Mouse (Mus musculus) brown adipose tissue, adult 24 weeks (tissue): ENCODE data around the gene Htr5a. TPM values are rescaled to one million over a fixed set of nuclear protein-coding genes. Genes with fewer than 3 reads are reported as not detected.
A peak's percentile ranks its signal among the peaks of the same experiment; 100 is the strongest.

Experiments
- H3K27ac ChIP-seq: fragments of 200-500 bp; replicated peaks from 2 replicates; pipeline ENCODE4 v1.5.1; 2012; ENCODE audit warnings: low read depth, mild to moderate bottlenecking, low read length
- H3K4me1 ChIP-seq: fragments of 200-500 bp; 2 replicates; pipeline ENCODE4 v1.6.1; 2012; ENCODE audit warnings: low read length, mixed read lengths; ENCODE audit not compliant: control insufficient read depth, insufficient read depth, insufficient read length
- H3K4me3 ChIP-seq: fragments of 200-500 bp; 2 replicates; pipeline ENCODE4 v1.5.1; 2012; ENCODE audit warnings: low read depth, mild to moderate bottlenecking, low read length, moderate library complexity; ENCODE audit not compliant: insufficient read depth
- polyA plus RNA-seq: library from polyadenylated mRNA; stranded (reverse); fragments of >200 nt; gene quantifications from 2 replicates; pipeline ENCODE4 v1.2.4, GENCODE M21; 2012; ENCODE audit not compliant: missing spikeins, insufficient read depth, insufficient read length

Gene Htr5a
- not detected in 2 replicates for polyA plus RNA-seq

DNA sequence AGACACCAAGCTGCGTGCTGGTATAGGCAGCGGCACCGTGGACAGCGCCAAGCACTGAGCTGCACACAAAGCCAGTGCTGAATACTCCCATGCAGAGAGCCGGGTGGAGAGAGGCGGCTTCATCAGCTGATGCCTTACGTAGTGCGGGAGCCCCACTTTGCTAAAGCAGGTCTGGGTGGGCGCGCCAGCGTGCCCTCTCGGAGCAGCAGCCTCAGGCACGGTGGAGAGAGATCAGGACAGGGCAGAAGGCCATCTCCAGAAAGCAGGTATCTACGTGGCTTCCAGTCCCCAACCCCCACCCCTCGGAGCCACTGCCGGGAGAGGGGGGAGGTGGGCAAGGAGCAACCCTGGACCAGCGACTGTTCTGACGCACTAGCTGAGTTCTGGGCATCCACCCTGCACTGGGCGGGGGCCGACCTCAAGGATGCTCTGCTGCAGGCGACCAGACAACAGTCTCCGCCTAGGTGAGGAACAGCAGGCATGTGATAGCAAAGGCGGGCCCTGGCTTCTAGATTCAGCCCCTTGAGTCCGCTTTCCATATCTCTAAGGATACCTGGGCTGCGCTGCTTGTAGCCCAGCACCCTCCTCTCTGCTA, at the start of gene Htr5a:
Gene Htr5a (plus strand): TSS at position 449 of the 595 bp plus-strand sequence.
- Histone ChIP-seq H3K4me1 (no peaks in the 10 kb centered on the region), H3K27ac (no peak within 1 kb of the TSS), H3K4me3 (no peak within 1 kb of the TSS)

- peaks cover 6% of the 10 kb centered on the region for H3K4me1 ChIP-seq
- H3K27ac ChIP-seq: peak overlapping the region; percentile 59; the same call in 1 of the 2 replicates
- peak overlapping the region; percentile 64 for H3K4me3 ChIP-seq
These were observed 49.8 kb upstream of the Htr5a start for GRCm38 (mm10) chr5:27792173-27792470.

DNA sequence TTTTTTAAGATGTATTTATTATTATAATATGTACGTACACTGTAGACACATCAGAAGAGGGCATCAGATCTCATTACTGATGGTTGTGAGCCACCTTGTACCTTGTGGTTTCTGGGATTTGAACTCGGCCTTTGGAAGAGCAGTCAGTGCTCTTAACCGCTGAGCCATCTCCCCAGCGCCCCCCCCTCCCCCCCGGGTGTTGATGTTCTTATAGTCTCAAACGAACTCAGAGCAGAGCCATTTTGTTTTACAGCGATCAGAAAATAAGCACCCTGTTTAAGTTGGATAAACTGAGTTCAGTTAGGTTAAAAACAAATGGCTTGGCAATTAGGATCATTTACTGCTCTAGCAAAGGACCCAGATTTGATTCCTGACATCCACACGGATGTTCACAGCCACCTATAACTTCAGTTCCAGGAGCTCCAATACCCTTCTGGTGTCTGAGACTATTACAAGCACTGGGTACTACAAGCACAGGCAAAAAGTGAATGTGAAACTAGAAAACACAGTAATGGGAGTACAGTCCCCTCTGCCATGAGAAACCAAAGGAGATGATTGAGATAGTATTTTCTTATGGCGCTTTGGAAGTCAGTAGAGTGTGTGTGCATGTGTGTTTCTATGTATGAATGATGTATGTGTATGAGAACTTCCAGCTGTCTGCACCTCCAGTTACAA, 49.3 kb upstream of the Htr5a start:
- H3K27ac ChIP-seq: no peak overlapping the region

GRCm38 (mm10) chr5:27793923-27794322, 48.0 kb upstream of the Htr5a start:
- Histone ChIP-seq H3K27ac (no peak overlapping the region), H3K4me1 (peaks cover 6% of the 10 kb centered on the region), H3K4me3 (no peak overlapping the region)

More for the DNA sequence above, 49.3 kb upstream of the Htr5a start:
- H3K4me1 ChIP-seq: peaks cover 6% of the 10 kb centered on the region
- no peak overlapping the region for H3K4me3 ChIP-seq

DNA sequence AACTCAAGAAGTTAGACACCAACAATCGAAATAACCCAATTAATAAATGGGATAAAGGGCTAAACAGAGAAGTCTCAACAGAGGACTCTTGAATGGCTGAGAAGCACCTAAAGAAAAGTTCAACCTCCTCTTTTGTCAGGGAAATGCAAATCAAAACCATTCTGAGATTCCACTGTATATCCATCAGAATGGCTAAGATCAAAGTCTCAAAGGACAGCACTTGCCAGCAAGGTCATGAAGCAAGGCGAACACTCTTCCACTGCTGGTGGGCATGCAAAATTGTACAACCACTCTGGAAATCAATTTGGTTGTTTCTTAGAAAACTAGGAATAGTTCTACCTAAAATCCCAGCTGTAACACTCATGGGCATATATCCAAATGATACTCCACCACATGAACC, 27.7 kb upstream of the Htr5a start:
- Histone ChIP-seq H3K4me3 (no peak overlapping the region), H3K4me1 (no peaks in the 10 kb centered on the region), H3K27ac (no peak overlapping the region)

DNA sequence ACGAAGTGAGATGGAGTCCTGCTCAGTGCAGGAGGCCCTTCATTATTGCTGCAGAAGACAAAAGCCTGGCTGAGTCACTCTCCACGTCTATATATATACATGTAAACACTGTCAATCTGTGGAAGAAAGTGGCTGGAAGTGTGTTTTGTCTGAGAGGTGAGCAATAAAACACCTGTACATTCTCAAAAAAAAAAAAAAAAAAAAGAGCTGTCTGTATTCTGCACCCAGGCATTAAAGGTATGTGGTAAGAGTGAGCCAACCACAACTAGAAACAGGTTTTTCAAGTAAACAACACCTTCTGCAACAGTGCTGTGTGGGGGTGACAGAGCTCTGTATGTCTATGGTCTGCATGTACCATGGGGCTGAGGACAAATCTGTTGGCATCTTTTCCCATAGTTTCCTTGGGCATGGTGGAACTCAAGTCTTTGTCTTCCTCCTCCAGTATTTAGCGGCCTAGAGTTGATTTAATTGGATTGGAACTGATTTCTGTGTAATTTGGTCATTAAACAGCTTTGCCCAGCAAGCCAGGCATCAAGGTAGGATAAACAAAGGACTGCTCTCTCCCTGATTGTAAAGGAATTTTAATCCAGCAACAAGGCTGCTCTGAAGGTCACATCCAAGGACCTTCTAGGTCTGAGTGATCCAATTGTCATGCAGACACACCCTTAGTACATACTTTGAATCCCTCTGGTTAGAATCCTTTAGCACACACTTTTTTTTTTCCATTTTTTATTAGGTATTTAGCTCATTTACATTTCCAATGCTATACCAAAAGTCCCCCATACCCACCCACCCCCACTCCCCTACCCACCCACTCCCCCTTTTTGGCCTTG, 22.9 kb upstream of the Htr5a start:
- Histone ChIP-seq H3K4me1 (no peaks in the 10 kb centered on the region), H3K4me3 (no peak overlapping the region), H3K27ac (no peak overlapping the region)

DNA sequence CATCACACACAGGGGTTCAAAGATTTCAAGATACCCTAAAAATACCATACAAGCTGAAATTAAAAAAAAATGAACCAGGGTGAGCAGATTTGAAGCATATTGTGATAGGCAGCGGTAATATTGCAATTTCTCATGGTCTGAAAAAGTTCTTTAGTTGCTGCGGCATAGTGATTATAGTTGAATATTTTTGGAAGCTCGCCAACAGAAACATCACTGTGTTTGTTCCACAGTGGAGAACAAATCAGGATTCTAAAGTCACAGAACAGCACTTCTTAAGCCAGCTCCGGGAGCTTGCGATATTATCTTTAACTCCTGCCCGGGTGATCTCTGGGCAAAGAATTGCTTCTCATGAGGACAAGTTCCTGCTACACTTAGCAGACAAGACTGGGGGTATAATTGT, 20.8 kb upstream of the Htr5a start:
- H3K4me3 ChIP-seq: no peak overlapping the region
- H3K4me1 ChIP-seq: no peaks in the 10 kb centered on the region
- H3K27ac ChIP-seq: no peak overlapping the region

DNA sequence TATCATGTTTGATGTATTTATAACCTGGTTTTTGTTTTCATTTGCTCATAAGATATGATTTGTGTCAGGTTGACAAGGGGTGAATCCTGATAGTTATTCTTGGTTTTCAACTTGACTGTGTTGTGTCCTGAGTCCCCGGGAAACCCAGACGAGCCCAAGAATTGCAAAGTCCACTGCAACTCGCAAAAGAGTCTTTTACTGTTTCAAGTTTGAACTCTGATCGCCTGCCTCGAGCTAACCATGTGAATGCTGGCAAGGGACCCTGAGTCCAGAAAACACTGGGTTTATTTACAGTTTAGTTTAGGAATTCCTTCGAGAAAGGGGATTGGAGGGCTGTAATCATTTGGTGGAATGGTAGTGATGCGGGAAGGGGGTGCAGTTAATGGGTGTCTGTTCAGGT, 14.0 kb upstream of the Htr5a start:
- Histone ChIP-seq H3K4me3 (no peak overlapping the region), H3K4me1 (no peaks in the 10 kb centered on the region), H3K27ac (no peak overlapping the region)

DNA sequence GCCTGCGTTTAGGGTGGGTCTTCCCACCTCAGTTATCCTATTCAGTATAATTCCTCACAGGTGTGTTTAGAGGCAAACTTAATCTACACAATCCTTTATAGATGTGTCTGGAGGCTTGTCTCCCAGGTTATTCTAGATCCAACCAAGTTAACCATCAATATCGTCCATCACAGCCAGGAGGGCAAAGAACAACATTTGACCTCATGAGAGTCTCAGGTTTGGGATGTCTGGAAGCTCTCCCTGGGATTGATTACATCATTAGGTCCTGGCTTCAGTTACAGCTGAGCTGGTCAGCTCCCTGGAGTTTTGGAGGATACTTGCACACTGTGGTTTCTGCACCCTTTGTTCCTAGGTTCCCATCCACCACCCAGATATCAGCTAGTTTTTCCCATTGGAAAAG, 6.9 kb upstream of the Htr5a start:
- no peaks in the 10 kb centered on the region for H3K4me1 ChIP-seq
- no peak overlapping the region for H3K27ac ChIP-seq
- no peak overlapping the region for H3K4me3 ChIP-seq

DNA sequence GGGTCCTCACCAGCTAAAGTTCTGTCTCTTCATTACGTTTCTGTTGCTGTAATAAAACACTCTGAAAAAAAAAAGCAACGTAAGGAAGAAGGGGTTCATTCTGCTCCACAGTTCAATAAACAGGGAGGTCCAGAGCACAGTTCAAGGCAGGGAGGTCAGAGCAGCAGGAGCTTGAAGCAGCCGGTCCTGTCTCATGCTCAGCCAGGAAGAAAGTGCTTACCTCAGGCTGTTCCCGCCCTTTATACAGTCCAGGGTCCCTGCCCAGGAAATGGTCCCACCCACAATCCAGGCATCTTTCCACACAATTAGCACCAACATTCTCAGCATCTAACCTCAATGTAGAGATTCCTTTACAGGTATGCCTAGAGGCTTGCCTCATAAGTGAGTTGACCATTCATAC, 3.9 kb upstream of the Htr5a start:
- Histone ChIP-seq H3K4me1 (no peaks in the 10 kb centered on the region), H3K27ac (no peak overlapping the region), H3K4me3 (no peak overlapping the region)

DNA sequence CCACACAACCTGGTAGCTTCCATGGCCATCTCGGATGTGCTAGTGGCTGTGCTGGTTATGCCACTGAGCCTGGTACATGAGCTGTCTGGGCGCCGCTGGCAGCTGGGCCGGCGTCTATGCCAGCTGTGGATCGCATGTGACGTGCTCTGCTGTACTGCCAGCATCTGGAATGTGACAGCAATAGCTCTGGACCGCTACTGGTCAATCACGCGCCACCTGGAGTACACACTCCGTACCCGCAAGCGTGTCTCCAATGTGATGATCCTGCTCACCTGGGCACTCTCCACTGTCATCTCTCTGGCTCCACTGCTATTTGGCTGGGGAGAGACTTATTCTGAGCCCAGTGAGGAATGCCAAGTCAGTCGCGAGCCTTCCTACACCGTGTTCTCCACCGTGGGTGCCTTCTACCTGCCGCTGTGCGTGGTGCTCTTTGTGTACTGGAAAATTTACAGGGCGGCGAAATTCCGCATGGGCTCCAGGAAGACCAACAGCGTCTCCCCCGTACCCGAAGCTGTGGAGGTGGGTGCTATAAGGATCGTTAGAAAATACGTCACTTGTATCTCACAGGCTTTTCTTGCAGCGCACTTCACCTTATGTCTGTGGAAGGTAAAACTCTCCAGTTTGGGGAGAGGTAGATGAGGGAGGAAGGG, 847 bp downstream of the Htr5a start:
- no peaks in the 10 kb centered on the region for H3K4me1 ChIP-seq
- H3K4me3 ChIP-seq: no peak overlapping the region
- no peak overlapping the region for H3K27ac ChIP-seq

DNA sequence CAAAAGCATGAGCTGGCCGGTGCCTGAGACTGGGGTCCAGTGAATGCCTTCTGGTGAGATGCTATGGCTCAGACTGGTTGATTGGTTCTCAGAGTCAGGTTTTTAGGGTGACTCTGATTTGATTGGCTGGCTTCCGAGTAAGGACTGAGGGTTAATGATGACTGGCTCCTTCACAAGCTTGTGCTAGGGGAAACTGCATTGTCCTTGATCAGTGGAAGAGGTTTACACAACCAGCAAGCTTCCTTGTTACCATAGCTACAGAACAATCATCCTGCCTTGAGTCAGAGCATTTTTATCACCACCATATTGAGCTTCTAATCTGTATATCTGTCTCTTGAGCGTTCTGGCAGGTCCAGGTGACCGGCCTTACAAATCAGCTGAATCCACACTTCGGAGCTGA, 5.0 kb downstream of the Htr5a start:
- no peak overlapping the region for H3K4me3 ChIP-seq
- H3K27ac ChIP-seq: no peak overlapping the region
- H3K4me1 ChIP-seq: no peaks in the 10 kb centered on the region

DNA sequence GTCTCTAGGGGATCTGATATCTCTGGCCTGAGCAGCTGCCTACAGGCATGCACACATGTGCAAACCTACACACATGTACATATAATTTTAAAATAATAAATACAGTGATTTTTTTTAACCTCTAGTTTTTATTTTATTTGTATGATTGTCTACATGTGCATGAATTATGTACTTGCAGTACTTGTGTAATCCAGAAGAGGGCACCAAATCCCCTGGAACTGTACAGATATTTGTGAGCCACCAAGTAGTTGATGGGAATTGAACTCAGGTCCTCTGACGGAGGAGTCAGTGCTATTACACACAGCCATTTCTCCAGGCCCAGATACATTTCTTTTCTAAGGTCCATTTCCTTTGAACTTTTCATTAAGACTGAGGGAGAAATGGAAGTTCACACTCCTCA, 12.3 kb downstream of the Htr5a start:
- no peak overlapping the region for H3K27ac ChIP-seq
- H3K4me1 ChIP-seq: no peaks in the 10 kb centered on the region
- no peak overlapping the region for H3K4me3 ChIP-seq

- Histone ChIP-seq H3K4me3 (no peak overlapping the region), H3K27ac (no peak overlapping the region)
These were observed 13.8 kb downstream of the Htr5a start for GRCm38 (mm10) chr5:27855726-27856125.

More at GRCm38 (mm10) chr5:27855726-27856125, 13.8 kb downstream of the Htr5a start:
- no peaks in the 10 kb centered on the region for H3K4me1 ChIP-seq
